Mouse (Mus musculus): ENCODE results near the gene Sppl2b.
A peak's percentile ranks its signal among the peaks of the same experiment; 100 is the strongest.

The Sppl2b gene

DNA sequence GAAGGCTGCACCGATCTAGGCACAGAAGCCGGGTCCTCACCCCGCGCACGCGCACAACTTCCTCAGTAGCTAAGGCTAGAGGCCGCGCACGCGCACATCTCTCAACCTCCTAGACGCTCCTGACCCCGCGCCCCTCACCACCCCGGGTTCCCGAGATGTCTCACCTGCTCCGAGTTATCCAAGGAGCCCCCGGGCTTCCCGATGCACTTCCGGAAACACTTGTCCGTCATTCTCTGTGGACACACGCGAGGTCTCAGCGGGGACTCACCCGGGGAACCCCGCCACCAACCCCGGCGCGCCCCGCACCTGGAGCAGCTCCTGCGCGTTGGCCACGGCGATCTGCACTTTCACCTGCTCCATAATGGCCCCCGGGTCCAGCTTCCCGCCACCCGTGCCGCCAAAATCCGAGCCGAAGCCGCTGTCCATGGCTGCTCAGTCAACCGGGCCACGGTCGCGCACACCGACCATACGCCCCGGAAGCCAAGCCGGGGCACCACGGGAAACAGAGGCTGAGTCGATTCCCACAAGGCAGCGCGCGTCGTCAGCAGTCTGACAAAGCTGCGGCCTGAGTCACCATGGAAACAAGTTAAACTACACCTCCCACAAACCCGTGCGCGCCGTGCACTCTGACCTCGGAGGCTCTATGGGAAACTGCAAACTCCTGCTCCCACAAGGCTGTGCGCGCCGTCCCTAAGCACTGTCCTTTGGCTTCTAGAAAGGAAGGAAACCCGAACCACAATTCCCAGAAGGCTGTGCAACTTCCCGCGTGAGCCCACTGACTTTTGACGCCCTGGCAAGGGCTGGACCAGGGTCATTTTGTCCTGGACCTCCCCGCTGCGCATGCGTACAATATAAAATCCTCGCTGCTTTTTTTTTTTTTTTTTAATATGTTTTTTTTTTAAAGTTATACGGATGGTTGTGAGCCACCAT is 45.5 kb downstream of the Sppl2b start, which contains the start of gene Timm13:
TSS of gene Timm13 (minus strand) at position 652 of the 930 bp plus-strand sequence.
- DNase-seq: peak; percentile 97

DNA sequence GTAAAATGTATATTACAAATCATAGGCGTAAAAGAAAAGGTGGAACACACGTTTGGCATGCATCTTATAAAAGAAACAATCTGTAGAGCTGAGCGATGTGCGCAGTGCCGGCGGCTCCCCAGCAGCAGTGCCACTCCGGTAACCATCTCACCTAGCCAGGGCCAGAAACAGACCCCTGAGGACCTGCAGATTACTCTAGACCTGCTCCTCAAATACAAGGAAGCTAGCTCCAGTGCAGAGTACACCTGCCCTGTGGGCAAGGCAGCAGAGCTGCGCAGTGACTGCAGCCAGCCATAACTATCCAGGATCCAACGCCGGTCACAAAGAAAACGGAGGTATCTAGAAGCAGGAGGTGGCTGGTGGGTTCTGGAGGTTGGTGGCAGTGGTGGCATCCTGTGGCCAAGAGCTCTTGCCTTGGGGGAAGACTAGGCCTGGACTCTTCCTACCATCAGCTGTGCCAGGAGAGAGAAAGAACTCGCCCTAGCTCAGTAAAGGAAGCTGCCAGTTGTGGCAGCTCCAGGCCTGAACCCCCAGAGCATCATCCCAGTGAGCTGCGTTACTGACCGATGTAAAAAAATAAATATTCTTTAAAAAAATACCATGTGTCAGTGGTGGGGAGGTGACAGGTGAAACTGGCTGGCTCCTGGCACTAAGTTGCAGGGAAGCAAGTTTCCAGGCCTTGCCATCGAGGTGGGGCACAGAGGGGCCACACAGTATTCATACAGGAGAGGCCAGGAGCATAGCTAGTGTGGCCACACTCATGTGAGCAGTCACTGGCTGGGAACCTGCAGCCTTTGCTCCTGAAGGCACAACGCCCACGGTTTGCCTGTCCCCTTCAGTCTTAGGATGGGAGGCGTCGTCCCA is 46.6 kb downstream of the Sppl2b start:
- DNase-seq: no peak

DNA sequence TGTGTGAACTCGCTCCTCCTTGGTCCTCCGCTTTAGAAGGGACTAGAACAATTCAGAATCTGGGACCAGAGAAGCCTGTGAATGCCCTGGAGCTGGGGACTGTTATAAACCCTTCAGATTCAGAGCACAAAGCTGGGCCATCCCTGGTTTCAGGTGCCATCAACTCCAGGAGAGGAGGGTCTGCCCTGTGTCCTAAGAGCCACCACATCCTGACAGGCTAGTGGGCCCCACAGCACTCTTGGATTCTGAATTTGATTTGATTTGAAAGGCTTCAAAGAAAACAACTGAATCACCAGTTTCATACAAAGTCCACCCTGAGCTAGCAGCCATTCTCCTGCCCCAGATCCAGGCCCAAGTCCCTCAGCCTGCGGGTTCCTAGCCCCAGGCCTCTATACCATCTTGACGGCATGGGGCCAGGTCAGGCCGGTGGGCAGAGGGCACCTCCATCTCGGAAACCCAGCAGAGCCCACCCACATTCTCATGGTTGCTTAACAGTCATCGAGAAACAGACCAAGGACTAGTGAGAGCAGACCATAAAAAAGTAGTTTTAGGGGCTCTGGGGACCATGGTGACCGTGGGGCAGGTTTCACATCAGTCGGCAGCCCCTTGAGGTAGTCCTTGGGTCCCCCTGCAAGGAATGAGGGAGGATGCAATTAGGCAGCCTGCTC is 47.3 kb downstream of the Sppl2b start:
- DNase-seq: no peak

- DNase-seq: no peak
Observed at GRCm38 (mm10) chr10:80903282-80903681, 48.2 kb downstream of the Sppl2b start.

DNA sequence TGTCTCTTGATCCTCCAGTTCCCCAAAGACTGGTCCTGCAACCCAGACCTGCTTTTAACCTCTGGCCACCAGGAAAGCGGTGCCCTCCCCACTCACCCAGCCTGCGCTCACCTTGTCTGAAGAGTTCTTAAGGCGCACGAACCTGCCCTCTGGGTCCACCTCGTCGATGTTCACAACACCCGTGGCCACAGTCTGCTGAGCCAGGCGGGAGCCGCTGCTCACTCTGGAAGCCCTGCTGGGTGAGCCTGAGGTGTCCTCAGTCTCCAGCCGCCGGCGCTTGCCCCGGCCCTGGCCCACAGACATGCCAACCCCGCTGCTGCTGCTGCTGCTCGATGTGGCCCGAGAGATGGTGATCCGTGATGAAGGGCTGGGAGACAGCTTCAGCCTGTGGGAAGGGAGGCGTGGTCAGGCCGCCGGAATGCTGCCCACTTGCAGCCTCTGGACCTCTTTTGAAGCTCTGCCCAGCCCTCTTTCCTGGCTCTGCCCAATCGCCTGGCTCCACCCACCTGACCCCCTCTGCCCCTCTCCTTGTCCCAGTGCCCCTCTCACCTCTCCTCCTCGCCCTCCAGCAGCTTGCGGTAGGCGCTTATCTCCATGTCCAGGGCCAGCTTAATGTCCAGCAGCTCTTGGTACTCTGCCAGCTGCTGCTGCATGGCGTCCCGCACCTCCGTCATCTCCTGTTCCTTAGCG is 49.1 kb downstream of the Sppl2b start:
- no peak for DNase-seq

DNA sequence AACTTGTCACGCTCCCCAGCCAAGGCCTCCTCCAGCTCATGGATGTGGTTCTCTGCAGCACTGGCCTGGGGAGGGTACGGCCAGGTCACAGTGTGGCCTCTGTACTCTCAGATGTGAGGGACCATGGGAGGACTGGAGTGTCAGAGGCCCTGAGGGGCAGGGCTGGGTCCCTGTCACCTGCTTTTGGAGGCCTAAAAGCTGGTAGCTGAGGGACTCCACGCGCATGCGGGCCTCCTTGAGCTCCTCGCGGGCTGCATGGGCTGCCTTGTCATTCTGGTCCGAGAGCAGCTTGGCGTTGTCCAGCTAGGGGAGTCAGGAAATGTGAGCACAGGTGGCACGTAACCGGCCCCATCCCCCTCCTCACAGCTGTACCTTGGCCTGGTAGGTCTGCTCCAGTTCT is 49.6 kb downstream of the Sppl2b start:
- no peak for DNase-seq

GRCm38 (mm10) chr10:80909375-80910162 is 54.5 kb downstream of the Sppl2b start:
- DNase-seq: no peak

DNA sequence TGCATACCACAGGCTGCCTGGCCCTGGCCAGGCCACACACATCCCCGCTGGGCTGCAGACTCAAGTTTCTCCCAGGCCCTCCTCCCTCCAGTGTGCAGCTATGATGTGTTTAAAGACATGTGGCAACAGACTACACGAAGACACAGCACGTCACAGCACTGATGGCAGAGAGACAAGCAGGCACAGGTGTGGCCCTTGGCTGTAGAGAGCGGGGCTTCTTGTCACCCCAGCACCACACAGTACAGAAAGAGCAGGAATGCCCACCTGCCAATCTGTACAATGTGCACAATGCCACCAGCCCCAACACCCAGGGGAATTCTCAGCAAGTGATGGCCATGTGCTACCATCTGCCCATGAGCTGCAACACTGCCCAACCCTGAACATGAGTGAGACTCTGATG is 56.3 kb downstream of the Sppl2b start:
- no peak for DNase-seq

GRCm38 (mm10) chr10:80911891-80912290 is 56.8 kb downstream of the Sppl2b start:
- DNase-seq: no peak

GRCm38 (mm10) chr10:80913364-80914011 is 58.4 kb downstream of the Sppl2b start:
- no peak for DNase-seq

DNA sequence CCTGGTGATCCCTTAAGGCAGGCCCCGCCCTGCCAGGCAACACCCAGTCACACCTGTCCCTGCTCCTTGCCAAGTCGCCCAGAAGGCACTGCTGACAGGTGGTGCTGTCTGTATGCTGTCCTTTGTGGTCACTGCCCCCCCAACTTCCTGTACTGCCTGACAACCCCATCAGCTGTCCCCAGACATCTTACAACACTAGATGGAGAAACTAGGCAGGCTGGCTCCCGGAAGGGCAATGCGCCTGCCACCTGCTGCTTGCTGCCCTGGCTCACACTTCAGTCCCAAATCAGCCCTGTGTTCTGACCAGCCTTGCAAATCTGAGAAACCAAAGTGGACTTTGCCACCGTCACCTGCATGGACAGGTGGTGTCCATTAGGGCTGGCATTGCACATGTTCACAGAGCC is 59.2 kb downstream of the Sppl2b start:
- DNase-seq: peak; percentile 81

DNA sequence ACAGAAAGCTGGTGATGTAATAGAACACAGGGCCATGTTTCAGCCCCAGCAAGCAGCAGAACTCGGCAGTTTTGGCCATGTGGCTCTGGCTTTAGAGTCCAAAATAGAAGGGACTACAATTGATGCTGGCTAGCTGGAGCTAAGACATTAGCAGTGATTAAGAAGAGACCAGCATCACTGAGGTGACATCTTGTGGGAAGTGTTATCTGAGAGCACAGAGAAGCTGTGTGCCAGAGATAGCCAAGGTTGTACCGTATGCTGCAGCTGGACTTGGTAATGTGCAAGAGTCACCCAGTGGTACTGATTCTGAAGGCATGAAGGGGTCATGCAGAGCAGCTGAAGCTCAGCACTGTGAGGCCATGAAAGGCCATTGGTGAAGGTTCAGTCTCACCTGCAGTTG is 60.2 kb downstream of the Sppl2b start:
- no peak for DNase-seq

DNA sequence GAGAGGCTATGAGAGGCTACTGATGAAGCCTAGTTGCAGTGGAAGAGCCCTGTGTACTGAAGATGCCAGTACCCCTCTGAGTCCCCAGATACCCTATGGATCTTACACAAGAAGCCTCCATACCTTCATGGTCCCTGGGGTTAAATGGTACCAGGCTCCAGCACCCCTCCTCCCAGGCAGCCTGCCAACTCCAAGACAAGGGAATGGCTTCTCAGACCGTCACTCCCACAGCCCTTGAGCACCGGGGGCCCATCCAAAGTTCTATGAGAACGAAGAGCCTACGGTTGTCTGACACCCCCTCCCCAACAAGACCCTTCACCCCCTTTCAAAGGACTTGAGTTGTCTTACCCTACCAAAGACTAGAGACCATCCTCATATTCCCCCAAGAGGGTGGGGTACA is 60.7 kb downstream of the Sppl2b start:
- no peak for DNase-seq

DNA sequence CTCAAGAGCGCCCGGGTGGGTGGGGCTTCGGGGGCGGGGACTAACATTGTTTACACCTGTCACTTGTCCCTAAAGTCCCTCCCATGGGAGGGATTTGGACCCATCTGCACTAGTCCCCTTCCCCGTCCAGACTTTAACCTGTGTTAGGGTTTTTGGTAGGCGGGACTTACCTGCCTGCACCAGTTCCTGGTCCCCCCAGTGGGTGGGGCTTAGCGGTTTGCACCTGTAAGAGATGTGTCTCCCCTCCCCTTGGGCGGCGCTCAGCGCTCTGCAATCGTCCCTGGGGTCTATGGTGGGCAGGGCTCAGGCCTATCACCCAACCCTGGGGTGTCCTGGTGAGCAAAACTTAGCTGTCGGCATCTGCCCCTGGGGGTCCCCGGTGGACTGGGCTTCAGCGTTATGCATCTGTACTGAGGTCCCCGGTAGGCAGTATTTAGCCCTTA is 62.3 kb downstream of the Sppl2b start:
- DNase-seq: no peak

GRCm38 (mm10) chr10:80917779-80918434 is 62.8 kb downstream of the Sppl2b start, which contains the start of gene Lmnb2:
Gene Lmnb2, minus strand, starts transcription at chr10:80918245.
- peak; percentile 81 for DNase-seq

Measured in cerebellum, adult 11 months (tissue).